Mouse (Mus musculus) CD4-positive naive resting alpha-beta T cell, adult 76 days (primary cell): ENCODE results near the gene Paf1. TPM values are rescaled to one million over a fixed set of nuclear protein-coding genes. Genes with fewer than 3 reads are reported as not detected.

Experiments
- total RNA-seq: library from RNA; stranded (reverse); gene quantifications from one replicate; pipeline ENCODE4 v1.2.4, GENCODE M21; 2023

Gene Paf1
- 150 TPM for total RNA-seq

DNA sequence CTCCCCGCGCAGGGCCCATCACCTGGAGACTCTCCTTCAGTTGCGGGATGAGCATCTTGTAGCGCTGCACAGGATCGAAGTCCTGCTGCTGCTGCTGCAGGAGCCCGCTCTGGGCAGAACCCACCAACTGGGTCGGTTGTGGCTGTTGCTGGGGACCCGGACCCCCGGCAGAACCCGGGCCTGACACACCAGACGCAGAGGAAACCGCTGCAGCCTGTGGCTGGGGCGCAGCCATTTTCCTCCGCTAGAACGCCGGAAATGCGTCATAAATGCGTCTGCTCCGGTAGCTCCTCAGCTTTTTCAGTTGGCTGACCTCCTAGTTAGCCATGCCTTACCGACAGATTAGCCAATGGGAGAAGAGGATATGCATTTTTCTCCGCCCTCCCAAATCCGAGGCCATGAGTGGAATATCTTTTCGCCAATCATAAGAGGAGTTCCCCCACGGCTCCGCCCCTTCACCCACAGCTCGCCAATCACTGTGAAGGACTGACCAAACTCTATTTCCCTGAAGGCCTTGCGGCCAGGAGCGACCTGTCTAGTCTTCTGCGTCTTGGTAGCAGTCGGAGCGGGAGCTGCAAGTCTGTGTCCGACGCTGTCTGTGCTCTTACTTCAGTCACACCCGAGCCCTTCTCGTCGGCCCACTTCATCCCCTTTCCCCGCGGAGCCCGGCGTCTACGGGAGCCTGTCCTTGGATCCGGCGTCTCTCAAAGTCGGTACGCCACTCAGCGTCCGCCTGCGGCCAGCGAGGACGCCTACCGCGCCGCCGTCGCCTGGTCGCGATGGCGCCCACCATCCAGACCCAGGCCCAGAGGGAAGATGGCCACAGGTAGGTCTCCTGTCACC, at the start of gene Paf1, which contains the start of gene Med29:
Paf1 (plus strand) TSS at position 523 of the 843 bp plus-strand sequence.
Med29 (minus strand) TSS at position 280 of the 843 bp plus-strand sequence.

DNA sequence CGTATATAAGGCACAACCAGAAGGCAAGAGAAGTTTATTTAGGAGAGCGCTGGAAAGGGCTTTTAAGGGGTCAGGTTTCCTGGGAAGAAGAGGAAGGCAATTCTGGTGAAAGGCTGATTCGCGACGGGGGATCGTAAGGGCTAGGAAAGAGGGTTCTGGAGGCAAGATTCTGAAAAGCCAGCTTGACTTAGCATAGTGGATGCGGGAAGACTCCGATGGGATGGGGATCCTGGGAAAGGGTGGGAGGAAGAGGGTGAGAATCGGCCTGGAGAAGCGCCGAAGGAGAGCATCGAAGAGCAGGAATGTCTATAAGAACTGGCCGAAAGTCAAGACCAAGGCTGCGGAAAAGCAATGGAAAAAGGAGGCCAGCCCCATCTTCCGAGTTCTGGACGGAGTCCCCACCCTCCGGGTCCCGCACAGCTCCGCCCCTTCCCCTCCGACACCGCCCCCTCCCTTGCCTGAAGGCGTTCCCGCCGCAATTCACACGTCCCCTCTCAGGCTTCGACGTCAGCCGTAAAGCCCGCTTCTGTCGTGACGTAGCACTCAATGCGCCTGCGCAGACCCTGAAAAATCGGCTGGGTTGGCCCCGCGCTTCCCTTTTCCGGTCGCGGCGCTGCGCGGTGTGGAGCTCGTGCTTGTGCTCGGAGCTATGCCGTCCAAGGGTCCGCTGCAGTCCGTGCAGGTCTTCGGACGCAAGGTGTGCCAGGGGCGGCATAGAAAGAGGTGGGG, 42.4 kb upstream of the Paf1 start, which contains the start of gene Rps16:
Rps16 (plus strand) TSS at position 498 of the 729 bp plus-strand sequence.

DNA sequence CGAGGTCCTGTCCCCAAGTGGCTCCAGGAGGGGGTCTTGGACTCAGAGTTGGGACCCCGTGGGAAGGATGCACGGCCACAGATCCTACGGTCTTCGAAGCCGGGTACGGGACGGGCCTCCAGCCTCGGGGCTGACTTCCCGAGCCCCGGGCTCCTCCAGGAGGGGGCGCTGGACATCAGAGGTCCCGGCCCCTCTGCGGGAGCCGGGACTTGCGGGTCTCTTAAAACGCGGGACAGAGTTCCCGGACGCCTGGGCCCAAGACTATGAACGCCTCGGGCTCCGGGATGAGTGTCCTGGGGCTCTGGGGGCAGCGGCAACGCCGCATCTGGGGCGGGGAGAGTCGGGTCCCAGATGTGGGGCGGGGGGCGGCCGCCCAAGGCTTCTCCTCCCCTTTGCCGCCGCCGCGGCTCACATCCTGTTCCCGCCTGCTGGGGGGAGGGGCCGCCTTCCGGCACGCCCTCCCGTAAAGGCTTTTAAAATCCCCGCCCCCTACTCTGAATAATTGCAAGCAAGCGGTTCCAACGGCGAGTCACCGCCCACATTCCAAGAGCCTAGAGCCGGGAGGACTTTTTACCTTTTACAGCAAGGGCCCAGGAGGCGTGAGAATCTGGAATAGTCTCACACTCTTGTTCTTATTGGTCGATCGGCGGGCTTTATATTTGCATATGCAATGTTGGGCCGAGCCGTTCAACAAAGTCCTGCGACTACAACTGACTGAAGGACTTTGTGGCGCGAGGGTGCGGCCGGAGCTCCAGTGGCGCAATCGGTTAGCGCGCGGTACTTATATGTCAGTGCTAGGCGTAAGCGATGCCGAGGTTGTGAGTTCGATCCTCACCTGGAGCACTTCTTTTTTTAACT, 20.3 kb upstream of the Paf1 start, which contains the start of gene Plekhg2:
Plekhg2 (minus strand) TSS at position 349 of the 858 bp plus-strand sequence.

DNA sequence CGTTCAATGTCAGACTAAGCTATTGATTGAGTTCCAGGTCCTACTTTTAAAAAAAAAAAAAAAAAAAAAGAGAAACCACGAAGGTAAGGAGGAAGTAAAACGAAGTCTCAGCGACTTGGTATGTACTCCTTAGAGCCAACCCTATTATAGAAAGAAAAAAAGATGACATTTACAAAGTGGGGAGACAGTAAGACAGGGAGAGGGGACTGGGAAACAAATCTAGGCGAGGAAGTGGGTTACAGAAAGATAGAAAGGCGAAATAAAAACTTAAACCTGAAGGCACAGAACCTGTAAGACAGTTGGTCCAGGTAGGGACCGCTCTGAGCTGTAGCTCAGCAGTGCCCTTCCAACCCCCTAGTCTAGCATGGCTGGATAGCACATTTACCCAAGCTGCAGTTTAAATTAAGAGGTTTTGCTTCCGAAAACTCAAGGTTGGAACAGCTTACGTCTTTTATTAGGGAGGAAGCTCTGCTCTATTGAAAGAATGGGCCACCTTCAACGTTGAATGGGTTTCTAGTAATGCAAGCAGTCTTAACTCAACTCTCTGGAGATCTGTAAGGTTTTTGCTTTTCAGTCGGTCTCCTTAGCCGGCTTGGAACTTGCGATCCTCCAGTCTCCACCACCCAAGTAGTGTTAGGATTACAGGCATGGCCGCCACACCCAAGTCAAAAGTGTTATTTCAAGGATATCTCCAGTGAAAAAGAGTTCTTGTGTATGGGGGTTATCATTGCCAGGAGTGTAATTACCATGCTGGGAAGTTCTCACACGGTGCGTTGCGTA, 12.3 kb upstream of the Paf1 start, which contains the start of gene Zfp36:
Zfp36 (minus strand) TSS at position 17 of the 780 bp plus-strand sequence.

DNA sequence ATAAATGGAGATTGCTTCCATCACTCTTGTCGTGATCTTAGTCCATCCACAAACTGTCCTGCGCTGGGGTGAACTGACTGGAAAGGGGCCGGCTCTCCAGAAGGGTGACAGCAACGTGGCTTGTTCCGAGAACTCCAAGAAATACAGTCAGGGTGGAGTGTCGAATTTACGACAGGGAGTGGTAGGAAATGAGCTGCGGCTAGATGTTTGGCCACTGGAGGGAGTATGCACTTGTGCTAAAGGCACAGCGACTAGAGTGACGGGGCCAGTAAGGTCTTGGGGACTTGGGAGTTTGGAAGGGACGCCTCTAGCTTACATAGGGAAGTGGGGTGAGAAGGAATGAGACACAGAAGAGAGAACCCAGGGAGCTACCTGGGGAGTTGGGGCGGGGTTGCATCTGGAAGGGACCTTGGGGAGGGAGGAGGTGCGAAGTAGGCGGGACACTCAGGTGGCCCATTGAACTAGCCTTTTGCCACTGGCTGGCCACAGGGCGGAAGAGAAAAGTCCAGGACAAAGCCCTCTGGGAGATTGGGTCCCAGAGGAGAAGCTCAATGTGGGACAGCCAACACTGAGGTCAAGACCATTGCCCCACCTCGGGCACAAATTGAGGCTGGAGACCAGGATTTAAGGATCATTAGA, 44.3 kb downstream of the Paf1 start, which contains the start of gene Gmfg:
Gmfg (plus strand) TSS at position 516 of the 639 bp plus-strand sequence.

Other genes with a start within 250 kb of the Paf1 start
- gene Fbl, start 223.2 kb upstream of the Paf1 start, total RNA-seq: 181 TPM
- 13.0 TPM for gene Dyrk1b, start 213.5 kb upstream of the Paf1 start, total RNA-seq
- 7.1 TPM for gene Eid2, start 125.1 kb upstream of the Paf1 start, total RNA-seq
- 3.8 TPM for gene Eid2b, start 115.2 kb upstream of the Paf1 start, total RNA-seq
- not detected for gene Selenov, start 101.8 kb upstream of the Paf1 start, total RNA-seq
- gene Dll3, start 90.7 kb upstream of the Paf1 start, total RNA-seq: not detected
- 30.4 TPM for gene Timm50, start 80.9 kb upstream of the Paf1 start, total RNA-seq
- gene Supt5, start 54.2 kb upstream of the Paf1 start, total RNA-seq: 171 TPM
- gene Rps16, start 42.3 kb upstream of the Paf1 start, total RNA-seq: 4,922 TPM
- 159 TPM for gene Plekhg2, start 20.4 kb upstream of the Paf1 start, total RNA-seq
- gene Zfp36, start 12.7 kb upstream of the Paf1 start, total RNA-seq: 225 TPM
- 22.9 TPM for gene Med29, start 243 bp upstream of the Paf1 start, total RNA-seq
- 274 TPM for gene Gmfg, start 44.5 kb downstream of the Paf1 start, total RNA-seq
- 1.8 TPM for gene Lrfn1, start 59.0 kb downstream of the Paf1 start, total RNA-seq
- gene Ifnl2, start 117.5 kb downstream of the Paf1 start, total RNA-seq: not detected
- not detected for gene Ifnl3, start 129.9 kb downstream of the Paf1 start, total RNA-seq
- gene Sycn, start 147.9 kb downstream of the Paf1 start, total RNA-seq: not detected
- gene Nccrp1, start 154.3 kb downstream of the Paf1 start, total RNA-seq: 0.50 TPM
- 57.6 TPM for gene Samd4b, start 205.2 kb downstream of the Paf1 start, total RNA-seq
- gene Pak4, start 205.2 kb downstream of the Paf1 start, total RNA-seq: 8.9 TPM
- not detected for gene Acp7, start 238.4 kb downstream of the Paf1 start, total RNA-seq